In the genomic region with DNA sequence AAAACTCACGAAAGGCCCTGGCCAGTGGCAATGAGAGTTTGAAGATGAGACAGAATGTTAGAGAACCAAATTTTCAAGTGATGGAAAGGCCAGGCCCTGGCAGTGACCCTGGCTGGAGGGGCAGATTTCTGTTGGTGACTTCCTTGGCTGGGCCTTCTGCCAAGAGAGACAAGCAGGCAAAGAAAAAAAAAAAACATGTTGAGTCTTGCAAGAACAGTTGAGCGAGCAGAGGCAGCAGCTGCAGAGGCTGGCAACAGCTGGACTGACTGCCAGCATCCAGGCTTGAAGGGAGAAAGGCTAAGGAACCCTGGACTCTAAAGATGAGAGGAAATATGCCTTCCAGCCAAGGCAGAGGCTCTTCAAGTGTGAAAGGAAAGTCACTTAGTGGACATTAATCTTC, we compare ENCODE assay signal across 14 mouse cellular contexts. TPM values are rescaled to one million over a fixed set of nuclear protein-coding genes. Genes with fewer than 3 reads are reported as not detected.
DNase-seq lines count a peak whose midpoint lies in the region.
"Had no signal": no experiment of that assay in that cellular context is flagged by ENCODE, and none has a peak within 500 bp of the region (broad histone marks: within the 10 kb centered on the region; RNA-seq: fewer than 3 reads in every experiment).

No protein-coding gene starts in this region.

- intact Hi-C loops in heart, postnatal 36 days (cut with DNase I) = no loop called here

- no peaks in the 10 kb centered on the region for H3K36me3 ChIP-seq in heart, embryonic 10.5 days
- H3K36me3 ChIP-seq in embryonic facial prominence, embryonic 10.5 days (replicated peaks) = no peaks in the 10 kb centered on the region
- H3K36me3 ChIP-seq: embryonic facial prominence, embryonic 13.5 days had no signal

- no peaks in the 10 kb centered on the region for H3K27me3 ChIP-seq in heart, embryonic 10.5 days (ENCODE audit: insufficient read depth, poor library complexity, severe bottlenecking)
- no peaks in the 10 kb centered on the region for H3K27me3 ChIP-seq in embryonic facial prominence, embryonic 10.5 days (replicated peaks; ENCODE audit: low read depth, poor library complexity, severe bottlenecking)
- H3K27me3 ChIP-seq: embryonic facial prominence, embryonic 13.5 days had no signal

- H3K4me3 ChIP-seq in heart, embryonic 10.5 days = no peak overlapping the region
- H3K4me3 ChIP-seq in embryonic facial prominence, embryonic 10.5 days = no peak overlapping the region
- H3K4me3 ChIP-seq: embryonic facial prominence, embryonic 13.5 days had no signal

- 60% methylated on average over 2 of the region's 2 CpGs for WGBS in heart, embryonic 10.5 days
- WGBS in embryonic facial prominence, embryonic 10.5 days = 75% methylated on average over 2 of the region's 2 CpGs

- H3K27ac ChIP-seq in heart, embryonic 10.5 days = no peak overlapping the region
- H3K27ac ChIP-seq in embryonic facial prominence, embryonic 10.5 days (replicated peaks) = 0 out of 2 replicates have a peak overlapping the region, but pooled peaks have one; percentile 4
- H3K27ac ChIP-seq: embryonic facial prominence, embryonic 13.5 days; hindbrain, postnatal 0 days had no signal

- H3K9me3 ChIP-seq in heart, embryonic 10.5 days = no peaks in the 10 kb centered on the region
- H3K9me3 ChIP-seq in embryonic facial prominence, embryonic 10.5 days = no peaks in the 10 kb centered on the region
- H3K9me3 ChIP-seq: embryonic facial prominence, embryonic 13.5 days had no signal

- DNase-seq in heart, embryonic 10.5 days (ENCODE audit: low spot score) = peak; percentile 69
- no peak for DNase-seq in heart, postnatal 36 days
- peak; percentile 24 to 27 for DNase-seq in right cerebral cortex, postnatal 10 days (ENCODE audit: low spot score in 2 of 2)
- DNase-seq in right cerebral cortex, postnatal 14 days = no peak
- DNase-seq in embryonic facial prominence, embryonic 10.5 days (ENCODE audit: low spot score) = no peak
- DNase-seq in spleen, postnatal 14 days (ENCODE audit: low spot score in 2 of 2) = no peak
- DNase-seq in urinary bladder, postnatal 10 days (ENCODE audit: low spot score) = no peak
- no peak for DNase-seq in cerebellum, postnatal 4 days (ENCODE audit: low spot score in 2 of 2)
- DNase-seq: cerebellum, postnatal 25 days; heart, adult 18-20 months; heart, postnatal 14 days; liver had no signal

- peaks cover 23% of the 10 kb centered on the region; the same call in 1 of the 2 replicates for H3K4me1 ChIP-seq in heart, embryonic 10.5 days
- peaks cover 8% of the 10 kb centered on the region for H3K4me1 ChIP-seq in embryonic facial prominence, embryonic 10.5 days
- H3K4me1 ChIP-seq: embryonic facial prominence, embryonic 13.5 days had no signal

RNA-seq across cellular contexts. Expression of gene Mex3b, which starts 28.5 kb away (rescaled TPM):
- polyA plus RNA-seq in heart, embryonic 10.5 days (2016; fragmentation: Nextera tagmentation; extraction: Ambion mirVana) = 7.3 and 14.8 TPM in 2 replicates
- 1 to 10 TPM; 1.9 to 2.2 TPM for total RNA-seq in heart, postnatal 36 days (2021)
- polyA plus RNA-seq in embryonic facial prominence, embryonic 10.5 days (2016; fragmentation: Nextera tagmentation; extraction: Ambion mirVana) = 27.8 and 30.1 TPM in 2 replicates

Comparison
In these comparisons a context has a peak if more than half of its experiments do, and no peak if none do; other contexts are left out.
1. DNase-seq: peak in heart, embryonic 10.5 days (single experiment) and right cerebral cortex, postnatal 10 days (2 of 2); none in heart, postnatal 36 days (0 of 2), right cerebral cortex, postnatal 14 days (single experiment), embryonic facial prominence, embryonic 10.5 days (single experiment), spleen, postnatal 14 days (0 of 2), urinary bladder, postnatal 10 days (single experiment) and cerebellum, postnatal 4 days (0 of 2).